Mouse (Mus musculus): ENCODE data around the gene Kcnj10.

GRCm38 (mm10) chr1:172393739-172394138 lies 52.7 kb downstream of the Kcnj10 start:
- TF ChIP-seq POLR2A (IDR thresholded peaks at IDR 0.05; ENCODE audit: low read depth, low read length) (no peak), CTCF (conservative IDR thresholded peaks at IDR 0.05; ENCODE audit: insufficient read depth, insufficient read length, low read depth, low read length) (no peak)
